In genomic region chr12:98270810-98271566, GRCm38 (mm10) we compare ENCODE assay signal across 13 mouse cellular contexts. TPM values are rescaled to one million over a fixed set of nuclear protein-coding genes. Genes with fewer than 3 reads are reported as not detected.
DNase-seq lines count a peak whose midpoint lies in the region; ATAC-seq and TF ChIP-seq lines count a peak whose summit lies in the region.
"Had no signal": no experiment of that assay in that cellular context is flagged by ENCODE, and none has a peak within 500 bp of the region (broad histone marks: within the 10 kb centered on the region; RNA-seq: fewer than 3 reads in every experiment).

No protein-coding gene starts in this region.

- WGBS in liver, embryonic 11.5 days, result 46% methylated on average over 12 of the region's 12 CpGs
- 64% methylated on average over 12 of the region's 12 CpGs for WGBS in hindbrain, embryonic 10.5 days

- no peaks in the 10 kb centered on the region for H3K36me3 ChIP-seq in liver, embryonic 11.5 days (ENCODE audit: control insufficient read depth, insufficient read depth, low read length)
- H3K36me3 ChIP-seq in G1E (replicated peaks), result peaks cover 32% of the 10 kb centered on the region
- no peaks in the 10 kb centered on the region for H3K36me3 ChIP-seq in hindbrain, embryonic 10.5 days
- H3K36me3 ChIP-seq: embryonic facial prominence, embryonic 10.5 days; limb, embryonic 15.5 days; midbrain, embryonic 15.5 days had no signal

- no peaks in the 10 kb centered on the region for H3K27me3 ChIP-seq in liver, embryonic 11.5 days (replicated peaks; ENCODE audit: control insufficient read depth, insufficient read depth, low read length)
- no peaks in the 10 kb centered on the region; the same call in 1 of the 2 replicates for H3K27me3 ChIP-seq in G1E (ENCODE audit: insufficient read depth, low read length)
- H3K27me3 ChIP-seq in hindbrain, embryonic 10.5 days (ENCODE audit: insufficient read depth, poor library complexity, severe bottlenecking), result no peaks in the 10 kb centered on the region
- H3K27me3 ChIP-seq: limb, embryonic 15.5 days; midbrain, embryonic 15.5 days had no signal

- no peak overlapping the region for H3K27ac ChIP-seq in liver, embryonic 11.5 days (ENCODE audit: low read depth, low read length)
- no peak overlapping the region for H3K27ac ChIP-seq in hindbrain, embryonic 10.5 days
- H3K27ac ChIP-seq: embryonic facial prominence, embryonic 10.5 days; limb, embryonic 15.5 days; midbrain, embryonic 15.5 days had no signal

- no peaks in the 10 kb centered on the region for H3K4me1 ChIP-seq in liver, embryonic 11.5 days (replicated peaks; ENCODE audit: control insufficient read depth, insufficient read depth, low read length)
- peaks cover 68% of the 10 kb centered on the region for H3K4me1 ChIP-seq in G1E (ENCODE audit: insufficient read depth, low read depth, low read length)
- peaks cover 12% of the 10 kb centered on the region for H3K4me1 ChIP-seq in hindbrain, embryonic 10.5 days (replicated peaks)
- H3K4me1 ChIP-seq: limb, embryonic 15.5 days; midbrain, embryonic 15.5 days had no signal

- H3K9ac ChIP-seq in liver, embryonic 11.5 days (ENCODE audit: low read depth, low read length), result no peak overlapping the region
- H3K9ac ChIP-seq: limb, embryonic 15.5 days; midbrain, embryonic 15.5 days had no signal

- TF ChIP-seq CTCF in G1E (IDR thresholded peaks at IDR 0.05; ENCODE audit: low read depth, low read length), result no peak

- ATAC-seq in liver, embryonic 11.5 days (replicated peaks; ENCODE audit: low FRiP score), result no peak
- peak; percentile 32 for ATAC-seq in G1E (ENCODE audit: extremely low read depth, insufficient number of reproducible peaks, low FRiP score, poor library complexity, severe bottlenecking)
- ATAC-seq in megakaryocyte progenitor cell, adult 5-6 weeks (replicated peaks; ENCODE audit: poor library complexity), result 0 out of 2 replicates have a peak, but pooled peaks have one; percentile 10
- ATAC-seq: midbrain, embryonic 15.5 days had no signal

- no peak overlapping the region for H3K4me3 ChIP-seq in liver, embryonic 11.5 days (ENCODE audit: low read depth, low read length)
- H3K4me3 ChIP-seq in G1E (ENCODE audit: low read depth, low read length), result peak overlapping the region; percentile 64; the same call in 1 of the 2 replicates
- H3K4me3 ChIP-seq in hindbrain, embryonic 10.5 days, result no peak overlapping the region
- H3K4me3 ChIP-seq: embryonic facial prominence, embryonic 10.5 days; limb, embryonic 15.5 days; midbrain, embryonic 15.5 days had no signal

- H3K4me2 ChIP-seq in liver, embryonic 11.5 days, result peak overlapping the region; percentile 48
- H3K4me2 ChIP-seq: limb, embryonic 15.5 days; midbrain, embryonic 15.5 days had no signal

- intact Hi-C loops in heart, postnatal 25 days (cut with DNase I), result loop anchor here (10.0 kb wide), 1 partner anchor 354 kb away; the partner anchor contains the start of gene Spata7
- intact Hi-C loops in gastrocnemius, postnatal 14 days (cut with DNase I; ENCODE audit: low total_unique reads), result no loop called here

- no peaks in the 10 kb centered on the region for H3K9me3 ChIP-seq in liver, embryonic 11.5 days (ENCODE audit: control insufficient read depth, low read length)
- H3K9me3 ChIP-seq in G1E (replicated peaks), result no peaks in the 10 kb centered on the region
- no peaks in the 10 kb centered on the region for H3K9me3 ChIP-seq in hindbrain, embryonic 10.5 days
- H3K9me3 ChIP-seq: embryonic facial prominence, embryonic 10.5 days; limb, embryonic 15.5 days; midbrain, embryonic 15.5 days had no signal

- peak; percentile 80 for DNase-seq in heart, adult 11 months
- no peak for DNase-seq in heart, postnatal 25 days (ENCODE audit: low spot score)
- no peak for DNase-seq in liver, embryonic 11.5 days (ENCODE audit: low spot score)
- DNase-seq in liver (no peak), G1E (ENCODE audit: low spot score) (no peak)
- no peak for DNase-seq in hindbrain, embryonic 10.5 days (ENCODE audit: low spot score)
- DNase-seq in gastrocnemius, postnatal 14 days, result no peak
- DNase-seq: cerebellum, adult 8-10 months had no signal

RNA-seq across cellular contexts. Expression of gene Gpr65, which starts 2.6 kb away (rescaled TPM):
- under 1 TPM; 0.68 to 0.73 TPM for total RNA-seq in heart, postnatal 25 days (2021)
- polyA plus RNA-seq in liver, embryonic 11.5 days (2014; fragmentation: Nextera tagmentation; extraction: Ambion mirVana), result 2.0 TPM in 2 replicates
- total RNA-seq in G1E (2014; fragmentation: Nextera tagmentation) (142 and 144 TPM in 2 replicates), G1E (2017) (202 and 232 TPM in 2 replicates)
- polyA plus RNA-seq in G1E (2012), result 1.4 and 2.4 TPM in 2 replicates
- total RNA-seq in megakaryocyte progenitor cell, adult 5-6 weeks (2015), result 35.7 and 36.4 TPM in 2 replicates
- total RNA-seq in megakaryocyte progenitor cell, adult 5-6 weeks (2017), result 42.2 and 42.5 TPM in 2 replicates
- polyA plus RNA-seq in hindbrain, embryonic 10.5 days (2016; fragmentation: Nextera tagmentation; extraction: Ambion mirVana), result 0.25 and 0.64 TPM in 2 replicates
- total RNA-seq in gastrocnemius, postnatal 14 days (2021), result under 1 TPM; 0.10 to 0.24 TPM
- polyA plus RNA-seq: neural tube, embryonic 14.5 days had no signal

RNA-seq across cellular contexts. Expression of gene Galc, which starts 11.7 kb away (rescaled TPM):
- 1 to 10 TPM; 6.8 to 8.0 TPM for total RNA-seq in heart, postnatal 25 days (2021)
- 5.7 and 7.7 TPM in 2 replicates for polyA plus RNA-seq in liver, embryonic 11.5 days (2014; fragmentation: Nextera tagmentation; extraction: Ambion mirVana)
- 120 and 131 TPM in 2 replicates for total RNA-seq in G1E (2014; fragmentation: Nextera tagmentation)
- total RNA-seq in G1E (2017), result 143 and 174 TPM in 2 replicates
- 9.3 and 10.1 TPM in 2 replicates for polyA plus RNA-seq in G1E (2012)
- total RNA-seq in megakaryocyte progenitor cell, adult 5-6 weeks (2015), result 16.6 and 20.1 TPM in 2 replicates
- total RNA-seq in megakaryocyte progenitor cell, adult 5-6 weeks (2017), result 6.0 and 9.9 TPM in 2 replicates
- polyA plus RNA-seq in hindbrain, embryonic 10.5 days (2016; fragmentation: Nextera tagmentation; extraction: Ambion mirVana), result 12.8 and 13.9 TPM in 2 replicates
- total RNA-seq in gastrocnemius, postnatal 14 days (2021), result 1 to 10 TPM; 3.5 to 3.6 TPM

Comparison
In these comparisons a context has a peak if more than half of its experiments do, and no peak if none do; other contexts are left out.
1. RNA of gene Gpr65, which starts 2.6 kb away (total RNA-seq): 142 to 232 TPM in G1E and 35.7 to 42.5 TPM in megakaryocyte progenitor cell, adult 5-6 weeks; 0.68 to 0.73 TPM in heart, postnatal 25 days and 0.10 to 0.24 TPM in gastrocnemius, postnatal 14 days; every median in the first group is over 10 times any median in the second.
2. RNA of gene Galc, which starts 11.7 kb away (total RNA-seq): 120 to 174 TPM in G1E; 6.0 to 20.1 TPM in megakaryocyte progenitor cell, adult 5-6 weeks, 6.8 to 8.0 TPM in heart, postnatal 25 days and 3.5 to 3.6 TPM in gastrocnemius, postnatal 14 days; every median in the first group is over 4 times any median in the second.